Mouse (Mus musculus): ENCODE data around the gene Npffr2.
"Not testable (repeated sequence)": the region's sequence is repeated elsewhere in the genome, so short reads cannot be mapped to it uniquely, and the experiment has no call there.

Npffr2 gene

DNA sequence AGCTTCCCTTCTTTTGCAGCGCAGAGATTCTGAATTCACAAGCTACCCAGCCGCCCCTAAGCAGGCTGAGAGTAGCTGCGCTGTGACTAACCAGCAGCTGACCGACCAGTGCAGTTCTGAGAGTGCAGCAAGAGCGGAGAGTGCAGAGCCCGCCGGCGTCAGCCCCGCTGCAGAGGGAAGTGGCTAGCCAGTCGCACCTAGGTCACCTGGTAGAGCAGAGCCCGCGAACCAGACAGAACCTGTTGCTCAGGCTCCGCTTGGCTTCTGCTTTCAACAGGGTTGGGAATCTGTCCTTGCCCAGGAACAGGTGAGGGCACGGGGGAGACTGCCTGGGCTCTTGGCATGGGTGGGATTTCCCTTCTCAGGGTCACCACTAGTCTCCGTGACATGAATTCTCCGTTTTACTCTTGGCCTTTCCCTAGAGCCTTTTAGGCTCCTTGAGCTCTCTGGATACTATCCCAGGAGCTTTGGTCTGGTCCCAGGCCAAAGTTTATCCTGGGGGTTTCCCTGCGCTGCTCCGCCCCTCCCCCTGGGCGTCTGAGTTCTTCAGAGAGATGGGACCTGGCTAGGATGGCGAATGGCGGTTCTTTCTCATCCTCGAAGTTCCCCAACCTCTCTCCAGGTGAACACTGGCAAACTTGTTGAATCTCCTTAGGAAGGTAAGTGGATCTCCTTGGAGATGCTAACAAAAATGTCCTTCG lies at the start of gene Npffr2:
Npffr2 (plus strand) TSS at position 552 of the 701 bp plus-strand sequence.
- no peak for DNase-seq (ENCODE audit: low spot score in 2 of 2)

DNA sequence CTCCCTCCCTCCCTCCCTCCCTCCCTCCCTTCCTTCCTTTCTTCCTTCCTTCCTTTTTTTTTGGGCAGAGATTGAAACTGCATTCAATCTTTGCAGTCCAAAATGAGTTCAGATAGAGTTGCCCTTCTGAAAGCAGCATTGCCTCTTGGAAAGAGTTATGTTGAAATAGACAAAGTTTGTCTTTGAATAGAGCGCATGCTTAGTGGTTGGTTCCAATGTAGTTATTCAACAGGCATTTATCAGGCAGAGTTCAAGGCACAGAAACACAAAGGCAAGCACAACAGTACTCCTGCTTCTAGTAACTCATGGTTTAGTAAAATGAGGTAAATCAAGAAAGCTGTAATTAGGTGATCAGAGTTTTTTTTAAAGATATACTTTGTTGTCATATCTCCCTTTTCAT lies 34.7 kb upstream of the Npffr2 start:
- DNase-seq (ENCODE audit: low spot score in 2 of 2) = no peak

DNA sequence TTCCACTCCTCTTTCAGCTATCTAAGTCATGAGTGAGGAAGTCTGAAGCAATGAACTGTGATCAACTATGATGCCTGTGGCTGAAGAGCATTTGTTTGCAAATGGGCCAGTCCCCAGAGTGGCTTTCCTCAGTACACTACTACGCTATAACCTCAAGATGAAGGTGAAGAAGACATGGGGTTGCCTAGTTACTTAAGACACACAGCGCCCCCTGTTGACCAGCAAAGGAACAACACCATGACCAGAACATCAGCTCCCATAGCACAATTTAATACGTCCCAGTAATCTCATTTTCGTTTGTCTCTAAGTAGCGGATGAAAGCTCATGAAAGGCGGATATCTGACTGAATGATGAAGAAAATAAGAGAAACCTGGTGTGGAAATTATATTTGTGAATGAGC lies 27.0 kb upstream of the Npffr2 start:
- DNase-seq (ENCODE audit: low spot score in 2 of 2) = no peak

DNA sequence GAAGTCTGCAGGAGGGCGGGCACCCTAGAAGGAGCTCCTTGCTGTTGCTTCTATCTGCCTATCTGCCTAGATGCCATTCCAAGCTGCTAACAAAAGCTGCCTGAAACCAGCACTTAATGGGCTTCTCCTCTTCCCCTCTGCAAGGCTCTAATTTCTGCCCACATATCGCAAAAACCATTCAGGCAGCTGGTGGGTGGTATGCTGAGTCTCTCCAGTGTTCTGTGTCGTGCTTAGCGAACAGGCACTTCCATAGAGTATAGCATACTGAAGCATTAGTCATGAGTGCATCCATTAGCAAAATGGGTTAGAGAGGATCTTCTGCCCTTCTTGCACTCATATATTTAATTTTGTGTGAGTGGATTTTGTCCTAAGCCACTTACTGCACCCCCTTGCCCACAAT lies 8.6 kb upstream of the Npffr2 start:
- no peak for DNase-seq (ENCODE audit: low spot score in 2 of 2)

DNA sequence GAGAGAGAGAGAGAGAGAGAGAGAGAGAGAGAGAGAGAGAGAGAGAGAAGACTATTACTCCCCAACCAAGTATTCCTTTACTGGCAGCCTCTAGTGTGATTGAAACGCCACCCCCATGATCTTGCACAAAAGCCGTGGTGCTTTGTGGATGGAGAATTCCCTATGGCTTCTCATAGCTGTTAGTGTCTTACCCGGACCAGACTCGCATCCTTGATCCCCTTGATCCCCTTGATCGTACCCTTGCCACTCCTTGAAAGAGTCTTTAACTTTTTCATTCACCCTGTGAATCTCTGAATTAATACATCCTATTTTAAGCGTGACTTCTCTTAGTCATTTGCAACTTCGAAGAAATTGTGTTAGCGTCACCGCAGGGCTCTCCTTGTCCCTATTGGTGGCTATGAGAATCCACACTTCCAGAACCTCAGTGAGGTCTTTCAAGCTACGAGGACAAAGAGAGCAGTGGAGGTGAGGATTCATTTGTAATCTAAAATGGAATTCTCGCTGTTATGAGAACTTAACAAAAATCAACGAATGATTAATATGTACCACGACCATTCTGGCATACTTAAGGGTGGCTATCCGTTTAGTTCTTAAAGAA lies 949 bp upstream of the Npffr2 start:
- DNase-seq (ENCODE audit: low spot score in 2 of 2) = no peak

DNA sequence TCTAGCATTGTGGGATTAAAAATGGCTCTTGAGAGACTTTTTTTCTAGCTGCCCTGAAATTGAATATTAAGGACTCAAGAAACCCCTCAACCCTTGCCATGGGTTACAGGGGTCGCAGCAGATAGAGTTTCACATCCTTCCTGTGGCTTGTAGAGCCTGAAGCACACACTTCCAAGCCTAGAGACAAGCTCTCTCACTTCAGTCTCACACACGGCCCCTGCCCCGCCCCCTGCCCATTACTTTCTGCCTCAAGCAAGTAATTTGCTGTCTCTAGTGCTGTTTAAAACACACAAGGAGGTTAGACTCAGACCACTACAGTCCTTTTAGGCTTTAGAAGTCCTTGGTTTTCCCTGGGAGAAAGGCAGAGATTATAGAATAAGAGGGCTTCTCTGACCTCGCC lies 1.7 kb downstream of the Npffr2 start:
- DNase-seq (ENCODE audit: low spot score in 2 of 2) = no peak

DNA sequence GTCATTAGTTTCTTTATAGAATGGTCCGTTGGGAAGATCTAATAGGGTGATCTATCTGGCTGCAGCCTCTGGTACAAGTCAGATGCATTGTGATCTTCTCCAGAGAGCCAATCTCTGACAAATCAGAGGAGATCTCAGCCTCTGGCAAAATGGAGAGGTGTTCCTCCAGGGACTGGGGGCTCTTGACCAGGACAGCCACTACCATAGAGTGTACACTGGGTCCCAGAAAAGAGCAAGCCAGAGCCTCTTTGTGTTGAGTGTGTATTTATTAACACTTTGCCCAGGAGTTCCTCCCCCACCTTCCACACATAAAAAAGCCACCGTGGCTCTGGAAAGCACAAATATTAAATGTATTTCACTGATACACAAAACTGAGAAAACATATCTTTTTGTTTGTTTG lies 2.2 kb downstream of the Npffr2 start:
- no peak for DNase-seq (ENCODE audit: low spot score in 2 of 2)

DNA sequence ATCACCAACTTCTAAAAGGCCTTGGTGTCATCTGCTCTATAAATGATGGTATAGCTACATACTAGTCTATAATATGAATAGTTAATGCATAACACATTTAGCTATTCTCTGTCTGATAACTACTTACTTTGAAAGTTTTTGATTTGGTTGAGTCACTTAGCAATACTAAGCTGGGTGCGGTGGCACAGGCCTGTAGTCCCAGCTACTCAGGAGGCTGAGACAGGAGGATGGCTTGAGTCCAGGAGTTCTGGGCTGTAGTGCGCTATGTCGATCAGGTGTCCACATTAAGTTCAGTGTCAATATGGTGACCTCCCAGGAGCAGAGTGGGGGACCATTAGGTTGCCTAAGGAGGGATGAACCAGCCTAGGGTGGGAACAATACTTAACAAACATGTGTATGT lies 8.8 kb downstream of the Npffr2 start:
- no peak for DNase-seq (ENCODE audit: low spot score in 2 of 2)

DNA sequence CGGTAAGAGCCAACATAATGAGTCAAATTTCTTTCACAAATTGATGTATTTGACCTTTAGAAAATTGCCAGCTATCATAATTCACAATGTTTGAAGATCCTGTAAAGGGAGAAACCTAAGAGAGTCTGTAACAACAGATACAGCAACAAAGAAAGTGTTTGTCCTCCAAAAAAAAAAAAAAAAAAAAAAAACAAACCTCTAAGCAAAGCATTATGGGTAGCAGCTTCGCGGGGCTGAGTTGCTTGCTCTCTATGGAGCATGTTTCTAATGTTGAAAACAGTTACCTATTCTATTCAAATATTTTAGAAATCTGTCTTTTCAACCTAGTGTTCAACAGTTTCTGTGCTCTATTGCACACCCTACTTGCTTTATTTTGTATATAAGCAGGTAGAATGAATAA lies 15.2 kb downstream of the Npffr2 start:
- DNase-seq (ENCODE audit: low spot score in 2 of 2) = no peak

DNA sequence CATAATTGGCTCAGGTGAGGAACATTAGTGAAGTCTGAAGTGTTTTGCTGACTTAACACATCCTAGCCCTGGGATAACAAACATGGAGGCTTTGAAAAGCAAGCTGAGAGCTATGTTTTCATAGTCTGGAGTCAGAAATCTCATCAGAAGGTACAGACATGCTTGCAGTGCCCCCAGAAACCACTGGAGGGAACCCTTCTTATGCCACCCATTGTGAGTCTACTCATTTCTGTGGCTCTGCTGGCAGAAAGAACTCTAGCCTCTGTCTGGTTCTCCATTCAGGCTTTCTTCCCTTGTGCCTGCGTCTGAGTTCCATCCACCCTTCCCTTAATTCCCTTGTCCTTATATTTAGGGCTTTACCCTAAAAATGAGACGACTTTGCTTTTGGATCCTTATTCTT lies 16.2 kb downstream of the Npffr2 start:
- no peak for DNase-seq (ENCODE audit: low spot score in 2 of 2)

DNA sequence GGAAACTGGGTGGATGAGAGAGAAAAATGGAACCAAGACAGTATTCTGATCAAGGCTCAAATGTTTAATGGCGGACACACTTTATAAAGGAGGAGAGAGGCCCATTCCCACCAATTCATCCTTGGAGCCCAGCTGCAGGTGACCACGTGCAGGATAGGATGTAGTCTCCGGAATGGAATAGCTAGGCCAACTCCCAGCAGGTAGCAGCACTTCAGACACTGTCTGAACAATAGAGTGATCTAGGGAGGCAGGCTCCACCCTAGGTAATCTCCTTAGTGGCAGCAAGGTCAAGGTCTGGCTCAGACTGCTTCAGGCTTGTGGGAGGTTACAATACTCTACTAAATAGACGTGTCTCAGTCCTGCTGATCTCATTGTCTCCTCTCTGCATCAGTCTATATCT lies 31.9 kb downstream of the Npffr2 start:
- not testable (repeated sequence) for DNase-seq (ENCODE audit: low spot score in 2 of 2)

DNA sequence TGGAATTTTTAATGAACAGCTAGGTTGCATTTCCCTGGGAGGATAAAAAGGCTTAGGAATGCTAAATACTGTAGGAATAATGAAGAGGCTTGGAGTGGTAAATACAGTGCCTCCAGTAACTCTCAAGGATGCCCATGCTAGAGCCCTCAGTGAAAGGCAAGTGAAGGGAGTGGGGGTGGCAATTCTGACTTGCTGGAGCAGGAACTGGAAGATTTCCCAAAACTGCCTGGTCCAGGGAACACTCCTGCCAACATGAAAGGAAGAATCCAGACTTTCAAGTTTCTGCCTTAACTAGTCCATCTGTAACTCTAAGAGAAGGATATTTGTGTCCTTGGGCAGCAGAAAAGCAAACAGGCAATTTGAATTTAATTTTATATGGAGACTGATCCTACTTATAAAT lies 34.2 kb downstream of the Npffr2 start:
- no peak for DNase-seq (ENCODE audit: low spot score in 2 of 2)

DNA sequence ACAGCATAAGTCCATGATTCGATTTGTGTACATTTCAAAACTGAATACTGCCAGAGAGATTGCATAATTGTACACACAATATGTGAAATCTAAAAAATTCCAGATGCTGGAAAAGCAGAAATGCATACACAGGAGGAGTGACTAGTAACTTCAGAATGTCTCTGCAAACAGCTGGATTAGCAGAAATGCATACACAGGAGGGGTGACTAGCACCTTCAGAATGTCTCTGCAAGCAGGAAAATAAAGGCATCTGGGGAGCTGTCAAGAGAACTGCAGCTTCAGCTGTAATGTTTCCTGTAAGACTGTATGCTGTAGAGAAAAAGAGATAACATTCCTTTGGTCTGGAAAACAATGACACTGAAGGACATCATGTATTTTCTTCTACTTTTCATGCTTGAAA lies 51.4 kb downstream of the Npffr2 start:
- DNase-seq (ENCODE audit: low spot score in 2 of 2) = no peak

DNA sequence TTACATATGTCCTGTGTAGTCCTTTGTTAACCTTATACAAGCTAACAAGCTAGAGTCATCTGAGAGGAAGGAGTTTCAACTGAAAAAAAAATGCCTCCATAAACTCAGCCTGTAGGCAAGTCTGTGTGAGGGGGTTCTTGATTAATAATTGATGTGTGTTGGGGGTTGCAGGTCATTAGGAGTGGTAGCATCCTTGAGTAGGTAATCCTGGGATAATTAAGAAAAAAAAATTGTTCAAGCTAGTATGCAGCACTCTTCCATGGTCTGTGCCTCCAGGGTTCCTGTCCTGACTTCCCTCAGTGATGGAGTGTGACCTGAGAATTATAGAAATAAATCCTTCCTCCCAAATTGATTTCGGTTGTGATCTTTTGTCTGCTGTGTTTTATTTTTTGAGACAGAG lies 52.0 kb downstream of the Npffr2 start:
- DNase-seq (ENCODE audit: low spot score in 2 of 2) = no peak

DNA sequence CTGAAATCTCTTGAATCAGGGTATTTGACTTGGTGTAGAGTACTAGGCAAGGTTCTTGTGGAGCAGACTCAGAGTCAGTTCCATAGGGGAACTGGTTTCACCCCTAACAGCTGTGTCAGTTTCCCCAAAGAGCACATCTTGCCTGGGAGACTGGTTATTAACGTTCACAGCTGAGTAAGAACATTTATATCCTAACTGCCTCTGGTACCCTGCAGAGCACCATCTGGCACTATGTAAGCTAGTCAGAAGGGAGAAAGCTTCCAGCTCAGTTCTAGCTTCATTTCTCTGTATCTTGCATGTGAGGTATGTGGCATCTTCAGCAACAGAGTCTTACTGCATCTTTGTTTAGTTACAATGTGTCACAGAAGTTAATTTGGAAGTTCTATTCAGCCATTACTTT lies 53.9 kb downstream of the Npffr2 start:
- DNase-seq (ENCODE audit: low spot score in 2 of 2) = no peak

DNA sequence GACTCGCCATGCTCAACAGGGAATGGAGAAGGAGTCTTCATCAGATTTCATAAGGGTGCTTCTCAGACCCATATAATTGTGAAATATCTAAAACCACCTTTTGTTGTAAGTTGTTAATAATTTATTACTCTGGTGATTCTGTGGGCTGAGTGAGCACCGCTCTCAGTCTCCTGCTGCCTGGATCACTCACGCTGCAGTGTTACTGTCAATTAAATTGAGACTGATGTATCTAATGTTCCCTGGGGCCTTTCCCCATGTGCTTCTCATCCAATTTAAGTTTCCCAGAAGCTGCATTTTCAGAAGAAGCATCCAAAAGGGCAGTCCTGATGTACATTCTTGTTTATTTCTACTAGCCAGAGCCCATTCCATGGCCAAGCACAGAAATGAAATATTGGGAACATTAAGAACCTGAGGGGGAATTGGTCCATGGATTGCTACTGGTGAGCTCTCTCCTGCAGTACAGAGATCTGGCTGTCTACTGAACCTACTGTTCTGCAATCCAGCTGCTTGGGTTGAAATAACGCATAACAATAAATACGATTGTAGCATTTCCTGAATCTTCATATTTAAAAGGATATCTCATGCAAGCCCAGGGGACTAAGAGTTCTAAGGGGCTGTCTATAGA lies 54.6 kb downstream of the Npffr2 start:
- DNase-seq (ENCODE audit: low spot score in 2 of 2) = no peak

DNA sequence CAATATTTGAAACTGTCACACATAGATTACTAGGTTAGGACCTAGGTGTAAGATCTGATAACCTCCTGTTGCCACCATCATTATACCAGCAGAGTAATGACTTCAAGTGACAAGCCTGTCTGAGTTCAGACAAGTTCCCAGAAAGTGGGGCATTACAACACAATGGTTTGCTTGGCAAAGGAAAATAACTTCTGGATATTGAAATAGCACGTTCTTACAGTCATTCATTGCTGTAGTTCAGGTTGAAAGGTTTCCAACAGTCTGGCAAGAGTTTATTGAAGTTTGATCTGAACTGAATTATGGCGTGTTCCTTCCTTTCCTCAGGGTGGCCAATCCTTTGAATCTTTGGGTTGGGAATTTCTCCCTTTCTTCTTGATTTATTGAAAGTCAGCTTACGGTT lies 57.8 kb downstream of the Npffr2 start:
- no peak for DNase-seq (ENCODE audit: low spot score in 2 of 2)

DNA sequence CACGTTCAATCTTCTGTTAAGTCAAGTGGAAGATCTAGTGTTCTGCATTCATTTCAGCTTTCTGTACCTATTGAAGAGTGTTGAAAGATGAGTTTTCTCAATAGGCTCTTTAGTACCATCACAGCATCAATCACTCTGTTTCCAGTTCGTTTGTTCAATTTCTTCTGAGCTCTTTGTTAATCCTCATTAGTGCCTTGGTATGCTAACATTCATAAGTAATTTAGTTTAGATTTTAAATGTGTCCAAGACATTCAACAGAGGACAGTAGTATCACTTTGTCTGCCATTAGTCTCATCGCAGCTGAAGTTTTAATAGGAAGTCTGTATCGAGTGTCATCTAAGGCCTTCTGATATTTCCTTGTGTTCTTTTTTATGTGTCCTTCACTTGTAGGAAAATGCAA lies 65.1 kb downstream of the Npffr2 start:
- DNase-seq (ENCODE audit: low spot score in 2 of 2) = no peak

DNA sequence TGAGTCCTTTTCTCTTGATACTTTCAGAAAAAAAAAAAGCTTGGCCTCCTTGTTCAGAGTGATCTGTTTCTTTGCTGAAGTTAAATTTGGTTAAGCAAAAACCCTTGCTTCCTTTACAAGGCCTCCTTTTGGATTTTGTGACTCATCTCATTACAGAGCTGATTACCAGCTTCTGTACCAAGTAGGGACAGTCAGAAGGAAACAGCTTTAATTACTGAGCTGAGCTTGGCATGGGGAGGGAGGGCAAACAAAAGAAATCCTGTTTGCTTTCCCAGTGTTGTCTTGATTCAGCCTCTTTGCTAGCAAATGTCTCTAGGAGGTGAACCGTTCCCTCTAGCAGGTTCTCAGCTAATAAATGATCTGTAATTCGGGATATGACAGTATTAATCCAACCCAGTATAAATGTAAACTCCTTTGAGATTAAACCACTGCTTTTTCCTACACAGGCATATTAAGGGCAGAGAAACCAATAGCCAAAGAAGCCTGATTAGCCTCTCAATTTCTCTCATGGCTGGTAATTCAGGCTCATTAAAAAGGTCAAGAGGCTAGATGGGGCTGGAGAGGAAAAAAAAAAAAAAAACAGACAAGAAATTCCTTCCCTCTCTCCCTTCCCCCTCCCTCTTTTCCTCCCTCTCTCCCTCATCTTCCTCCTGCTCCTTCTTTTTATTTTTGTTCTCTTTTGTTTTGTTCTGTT lies 84.2 kb downstream of the Npffr2 start:
- DNase-seq (ENCODE audit: low spot score in 2 of 2) = no peak

DNA sequence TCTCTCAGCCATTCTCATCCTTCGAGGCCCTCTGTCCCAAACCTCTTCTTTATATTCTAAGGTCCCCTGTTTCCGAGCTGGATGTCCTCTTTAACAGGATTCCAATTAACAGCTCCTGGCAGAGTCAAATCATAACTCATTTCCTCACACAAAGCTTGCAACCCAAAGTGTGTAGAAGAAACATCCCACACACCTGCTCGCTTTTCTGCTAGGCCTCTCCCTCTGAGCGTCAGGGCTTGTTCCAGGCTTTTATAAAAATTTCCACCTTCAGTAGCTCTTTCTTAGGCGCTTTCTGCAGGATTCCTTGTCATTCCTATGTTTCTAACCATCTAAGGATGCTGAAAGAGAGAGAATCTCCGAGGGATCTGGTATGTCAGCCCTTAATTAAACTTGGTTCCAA lies 85.0 kb downstream of the Npffr2 start:
- DNase-seq (ENCODE audit: low spot score in 2 of 2) = no peak

DNA sequence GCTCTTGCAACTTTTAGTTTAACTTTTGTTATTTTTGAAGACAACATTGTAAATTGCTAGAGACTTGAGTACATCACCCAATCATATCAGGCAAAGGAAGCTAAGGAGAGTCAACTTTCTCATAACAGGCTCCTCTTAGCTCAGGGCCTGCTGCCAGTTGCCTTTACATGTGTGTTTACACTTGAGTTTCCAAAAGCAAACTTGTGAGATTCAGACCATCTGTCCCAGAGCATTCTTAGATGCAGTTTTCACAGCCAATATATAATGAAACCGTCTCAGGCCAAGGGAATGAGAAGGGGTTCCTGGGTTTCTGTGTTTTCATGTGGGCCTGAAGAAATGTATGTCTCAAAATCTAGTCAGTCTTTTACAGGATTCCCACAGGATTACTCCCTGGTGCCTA lies 104.4 kb downstream of the Npffr2 start:
- DNase-seq (ENCODE audit: low spot score in 2 of 2) = no peak

Data from natural killer cell, adult 2 months (primary cell).